Mouse (Mus musculus): ENCODE data around the gene Lce1m. TPM values are rescaled to one million over a fixed set of nuclear protein-coding genes. Genes with fewer than 3 reads are reported as not detected.

The Lce1m gene
- total RNA-seq, 2 experiments from 2014 or later = not detected

Other genes starting within 250 kb of the Lce1m start
- not detected for gene Lce1i, start 240.2 kb downstream of the Lce1m start, total RNA-seq (2021)
- not detected for gene Lce1j, start 228.5 kb downstream of the Lce1m start, total RNA-seq (2021)
- not detected for gene Lce1k, start 211.2 kb downstream of the Lce1m start, total RNA-seq (2021)
- not detected for gene Kprp, start 191.8 kb downstream of the Lce1m start, total RNA-seq (2021)
- gene Lce1l, start 167.8 kb downstream of the Lce1m start, total RNA-seq (2021) = not detected
- not detected for gene 2310050C09Rik, start 148.8 kb downstream of the Lce1m start, total RNA-seq (2021)
- not detected for gene Lce3a, start 92.8 kb downstream of the Lce1m start, total RNA-seq (2021)
- gene Lce3b, start 86.1 kb downstream of the Lce1m start, total RNA-seq (2021) = not detected
- not detected for gene Lce3c, start 74.6 kb downstream of the Lce1m start, total RNA-seq (2021)
- gene Lce3d, start 61.7 kb downstream of the Lce1m start, total RNA-seq (2021) = not detected
- not detected for gene Lce3e, start 52.0 kb downstream of the Lce1m start, total RNA-seq (2021)
- gene Lce3f, start 26.8 kb downstream of the Lce1m start, total RNA-seq (2021) = not detected
- not detected for gene Crct1, start 3.4 kb downstream of the Lce1m start, total RNA-seq (2021)
- not detected for gene Gm4858, start 49.8 kb upstream of the Lce1m start, total RNA-seq (2021)
- gene Crnn, start 125.7 kb upstream of the Lce1m start, total RNA-seq (2021) = not detected
- gene Flg2, start 178.2 kb upstream of the Lce1m start, total RNA-seq (2021) = not detected